Mouse (Mus musculus) common myeloid progenitor, adult 5-6 weeks (primary cell): ENCODE results near the gene H2-Q7. TPM values are rescaled to one million over a fixed set of nuclear protein-coding genes. Genes with fewer than 3 reads are reported as not detected.
"Not testable (repeated sequence)": the region's sequence is repeated elsewhere in the genome, so short reads cannot be mapped to it uniquely, and the experiment has no call there.

Source experiments
- ATAC-seq: replicated peaks from 2 replicates; pipeline ENCODE4 v1.8.0; 2016; ENCODE audit warnings: low read depth, mild to moderate bottlenecking, moderate TSS enrichment, inconsistent platforms; ENCODE audit not compliant: poor library complexity, severe bottlenecking
- total RNA-seq: library from RNA; stranded (forward); fragments of 200-1000, 187-1606 nt; gene quantifications from 2 replicates; pipeline ENCODE4 v1.2.3, GENCODE M21; 2017

Gene H2-Q7
- 68.1 and 79.8 TPM in 2 replicates for total RNA-seq

- ATAC-seq = peak; percentile 96
Measured at GRCm38 (mm10) chr17:35438885-35439284, at the start of gene H2-Q7. Gene H2-Q7 (plus strand): TSS chr17:35439155.

GRCm38 (mm10) chr17:35389796-35390195 lies 49.2 kb upstream of the H2-Q7 start:
- ATAC-seq = not testable (repeated sequence)

DNA sequence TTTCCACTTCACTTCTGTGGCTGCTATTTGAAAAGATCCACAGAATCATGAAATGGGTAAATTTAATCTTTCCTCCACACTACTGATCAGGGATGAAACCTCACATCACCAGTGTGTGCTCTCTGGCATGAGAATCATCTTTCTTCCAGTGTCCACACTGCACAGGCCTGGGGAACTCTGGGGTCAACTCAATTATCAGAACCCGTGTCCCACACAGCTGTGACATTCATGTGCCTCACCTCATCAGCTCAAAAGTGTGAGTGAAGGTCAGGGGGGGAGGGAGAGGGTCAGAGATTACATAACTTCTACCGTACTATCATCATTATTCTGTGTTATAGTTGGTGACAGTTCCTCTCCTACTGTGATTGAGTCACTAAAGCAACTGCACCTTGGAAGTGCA lies 46.3 kb upstream of the H2-Q7 start:
- not testable (repeated sequence) for ATAC-seq

DNA sequence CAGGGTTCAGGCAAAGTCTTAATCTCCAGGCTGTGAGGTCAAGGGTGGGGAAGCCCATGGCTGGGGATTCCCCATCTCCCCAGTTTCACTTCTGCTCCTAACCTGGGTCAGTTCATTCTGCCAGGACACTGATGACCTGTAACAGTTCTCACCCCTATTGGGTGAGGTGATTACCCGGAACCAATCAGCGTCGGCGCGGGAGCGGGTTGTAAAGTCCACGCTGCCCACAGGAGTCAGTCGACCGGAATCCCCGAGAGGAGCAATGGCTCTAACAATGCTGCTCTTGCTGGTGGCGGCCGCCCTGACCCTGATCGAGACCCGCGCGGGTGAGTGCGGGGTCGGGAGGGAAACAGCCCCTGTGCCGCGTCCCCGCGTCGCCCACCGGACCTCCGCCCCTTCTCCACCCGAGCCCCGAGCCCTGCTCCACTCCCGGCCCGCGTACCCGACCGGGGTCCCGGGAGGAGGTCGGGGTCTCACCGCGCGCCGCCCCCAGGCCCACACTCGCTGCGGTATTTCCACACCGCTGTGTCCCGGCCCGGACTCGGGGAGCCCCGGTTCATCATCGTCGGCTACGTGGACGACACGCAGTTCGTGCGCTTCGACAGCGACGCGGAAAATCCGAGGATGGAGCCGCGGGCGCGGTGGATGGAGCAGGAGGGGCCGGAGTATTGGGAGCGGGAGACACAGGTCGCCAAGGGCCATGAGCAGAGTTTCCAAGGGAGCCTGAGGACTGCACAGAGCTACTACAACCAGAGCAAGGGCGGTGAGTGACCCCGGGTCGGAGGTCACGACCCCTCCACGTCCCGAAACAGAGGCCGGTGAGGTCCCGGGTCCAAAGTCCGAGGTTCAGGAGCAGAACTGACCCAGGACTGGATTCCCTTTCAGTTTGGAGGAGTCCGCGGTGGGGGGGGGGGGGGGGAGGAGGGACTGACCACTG lies 44.8 kb upstream of the H2-Q7 start:
- ATAC-seq = peak; percentile 99

- not testable (repeated sequence) for ATAC-seq
Measured at GRCm38 (mm10) chr17:35396956-35397355, 42.0 kb upstream of the H2-Q7 start.

DNA sequence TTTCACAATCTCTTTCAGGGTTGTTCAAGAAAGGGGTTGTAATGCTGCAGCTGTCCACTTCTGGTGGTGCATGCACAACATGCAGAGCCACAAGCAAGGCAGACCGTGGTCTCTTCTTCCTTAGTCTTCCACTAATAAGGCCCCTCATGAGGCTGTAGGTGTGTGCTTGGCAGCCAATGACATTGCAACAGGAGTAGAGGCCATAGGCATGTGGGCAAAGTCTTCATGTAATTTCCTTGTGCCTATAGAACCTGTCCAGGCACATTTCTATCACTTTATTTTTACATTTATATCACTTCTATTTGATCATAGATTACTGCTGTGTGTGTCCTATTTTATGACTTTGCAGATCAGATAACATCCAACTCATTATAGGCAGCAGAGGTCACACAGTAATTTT lies 25.9 kb upstream of the H2-Q7 start:
- not testable (repeated sequence) for ATAC-seq

DNA sequence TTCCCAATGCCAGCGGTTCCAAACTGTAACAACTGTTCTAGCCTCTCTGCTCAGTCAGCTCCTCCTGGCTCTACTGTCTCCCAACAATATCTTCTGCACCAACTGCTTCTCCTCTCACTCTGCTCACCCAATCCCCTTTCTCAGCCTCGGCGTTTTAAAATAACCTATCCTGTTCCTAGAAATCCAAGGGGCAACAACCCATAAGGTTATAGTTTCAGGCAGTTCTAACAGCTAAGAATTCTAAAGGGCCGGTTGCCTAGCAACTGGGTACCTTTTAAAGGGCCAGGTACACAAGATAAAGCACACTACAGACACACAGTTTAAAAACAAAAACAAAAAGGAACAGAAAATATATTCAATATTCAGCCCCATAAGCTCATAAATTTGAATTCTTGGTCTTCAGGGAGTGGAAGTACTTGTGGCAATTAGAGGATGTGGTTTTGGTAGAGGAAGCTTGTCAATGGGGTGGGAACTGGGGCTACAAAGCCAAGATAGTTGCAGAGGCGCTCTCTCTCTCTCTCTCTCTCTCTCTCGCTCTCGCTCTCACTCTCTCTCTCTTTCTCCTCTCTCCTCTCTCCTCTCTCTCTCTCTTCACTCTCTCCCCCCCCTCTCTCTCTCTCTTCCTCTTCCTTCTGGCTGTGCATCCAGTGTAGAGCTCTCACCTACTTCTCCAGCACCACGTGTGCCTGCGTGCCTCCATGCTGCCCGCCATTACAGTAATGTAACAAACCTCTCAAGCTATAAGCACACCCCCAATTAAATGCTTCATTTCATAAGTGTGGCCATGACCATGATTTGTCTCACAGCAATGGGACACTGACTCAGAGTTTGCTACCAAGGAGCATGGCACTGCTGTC lies 23.5 kb upstream of the H2-Q7 start:
- peak; percentile 87 for ATAC-seq

DNA sequence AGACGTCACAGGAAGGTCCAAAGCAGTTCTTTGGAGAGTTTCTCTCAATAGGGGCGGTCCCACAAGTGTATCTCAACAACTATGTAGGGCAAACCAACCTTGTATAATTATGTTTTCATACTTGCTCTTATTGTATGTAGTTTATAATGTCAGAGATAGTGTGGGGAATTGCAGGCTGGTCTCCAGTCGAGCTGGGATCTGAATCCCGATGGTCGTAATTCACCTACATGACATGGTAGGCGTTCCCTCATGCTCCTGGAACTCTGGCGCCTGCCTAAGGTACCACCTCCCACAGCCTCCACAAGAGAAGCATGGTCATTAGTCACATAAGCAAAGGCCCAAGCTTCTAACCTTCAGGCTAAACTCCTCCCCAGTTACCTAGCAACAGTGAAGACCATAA lies 20.2 kb upstream of the H2-Q7 start:
- no peak for ATAC-seq

GRCm38 (mm10) chr17:35419564-35419963 lies 19.4 kb upstream of the H2-Q7 start:
- not testable (repeated sequence) for ATAC-seq

DNA sequence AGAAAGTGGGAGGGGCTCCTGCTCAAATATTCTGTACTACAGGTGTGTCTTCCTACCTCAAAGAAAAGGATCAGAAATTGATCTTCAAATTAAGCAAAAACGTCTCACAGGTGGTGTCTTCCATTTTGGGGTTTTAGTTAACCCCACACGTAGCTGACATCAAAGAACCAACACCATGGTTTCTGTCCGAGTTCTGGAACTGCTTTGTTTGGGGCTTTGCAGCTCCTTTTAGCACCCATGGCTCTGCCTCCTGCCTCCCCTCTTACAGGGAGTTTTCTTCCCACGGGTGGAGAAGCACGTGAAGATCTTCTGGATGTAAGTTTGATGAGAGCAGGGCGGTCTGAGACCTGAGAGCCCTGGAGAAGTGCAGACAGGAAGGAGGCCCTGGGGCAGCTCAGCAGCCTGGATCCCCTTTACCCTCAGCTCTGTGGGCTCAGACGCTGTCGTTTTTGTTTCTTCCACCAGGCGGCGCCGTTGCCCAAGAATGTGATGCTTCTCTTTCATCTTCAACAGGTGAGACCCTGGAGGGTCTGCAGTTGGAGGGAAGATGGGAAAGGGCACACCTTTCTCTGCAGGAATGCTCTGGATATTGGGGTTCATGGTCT lies 18.6 kb upstream of the H2-Q7 start:
- ATAC-seq = not testable (repeated sequence)

GRCm38 (mm10) chr17:35421331-35421730 lies 17.6 kb upstream of the H2-Q7 start:
- not testable (repeated sequence) for ATAC-seq

DNA sequence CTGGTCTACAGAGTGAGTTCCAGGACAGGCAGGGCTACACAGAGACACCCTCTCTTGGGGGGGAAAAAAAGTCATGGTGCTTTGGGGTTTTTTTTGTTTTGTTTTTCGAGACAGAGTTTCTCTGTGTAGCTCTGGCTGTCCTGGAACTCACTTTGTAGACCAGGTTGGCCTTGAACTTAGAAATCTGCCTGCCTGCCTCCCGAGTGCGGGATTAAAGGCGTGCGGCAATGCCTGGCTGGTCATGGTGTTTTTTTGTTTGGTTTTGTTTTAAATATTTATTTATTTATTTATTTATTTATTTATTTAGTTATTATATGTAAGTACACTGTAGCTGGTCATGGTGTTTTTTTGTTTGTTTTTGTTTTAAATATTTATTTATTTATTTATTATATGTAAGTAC lies 16.6 kb upstream of the H2-Q7 start:
- not testable (repeated sequence) for ATAC-seq

GRCm38 (mm10) chr17:35423131-35423810 lies 15.7 kb upstream of the H2-Q7 start:
- ATAC-seq = not testable (repeated sequence)

DNA sequence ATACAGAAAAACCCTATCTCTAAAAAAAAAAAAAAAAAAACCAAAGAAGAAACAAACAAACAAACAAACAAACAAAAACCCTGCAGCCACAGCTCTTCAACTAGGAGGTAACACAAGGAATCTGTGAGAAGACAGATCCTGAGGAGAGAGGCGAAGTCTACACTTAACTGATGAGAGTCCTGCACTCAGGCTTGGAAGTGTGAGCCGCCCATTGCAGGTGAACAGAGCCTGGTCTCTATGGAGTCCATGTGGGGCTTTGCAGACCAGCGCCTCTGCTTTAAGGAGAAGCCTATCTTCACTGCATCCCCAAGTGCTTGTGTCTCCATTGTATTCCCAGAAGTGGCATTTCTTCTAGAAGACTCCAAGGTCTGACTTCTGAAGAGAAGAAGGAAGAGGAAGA lies 14.8 kb upstream of the H2-Q7 start:
- ATAC-seq = not testable (repeated sequence)

DNA sequence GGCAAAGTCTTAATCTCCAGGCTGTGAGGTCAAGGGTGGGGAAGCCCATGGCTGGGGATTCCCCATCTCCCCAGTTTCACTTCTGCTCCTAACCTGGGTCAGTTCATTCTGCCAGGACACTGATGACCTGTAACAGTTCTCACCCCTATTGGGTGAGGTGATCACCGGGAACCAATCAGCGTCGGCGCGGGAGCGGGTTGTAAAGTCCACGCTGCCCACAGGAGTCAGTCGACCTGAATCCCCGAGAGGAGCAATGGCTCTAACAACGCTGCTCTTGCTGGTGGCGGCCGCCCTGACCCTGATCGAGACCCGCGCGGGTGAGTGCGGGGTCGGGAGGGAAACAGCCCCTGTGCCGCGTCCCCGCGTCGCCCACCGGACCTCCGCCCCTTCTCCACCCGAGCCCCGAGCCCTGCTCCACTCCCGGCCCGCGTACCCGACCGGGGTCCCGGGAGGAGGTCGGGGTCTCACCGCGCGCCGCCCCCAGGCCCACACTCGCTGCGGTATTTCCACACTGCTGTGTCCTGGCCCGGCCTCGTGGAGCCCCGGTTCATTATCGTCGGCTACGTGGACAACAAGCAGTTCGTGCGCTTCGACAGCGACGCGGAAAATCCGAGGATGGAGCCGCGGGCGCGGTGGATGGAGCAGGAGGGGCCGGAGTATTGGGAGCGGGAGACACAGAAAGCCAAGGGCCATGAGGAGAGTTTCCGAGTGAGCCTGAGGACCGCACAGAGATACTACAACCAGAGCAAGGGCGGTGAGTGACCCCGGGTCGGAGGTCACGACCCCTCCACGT lies 14.1 kb upstream of the H2-Q7 start, which contains the start of gene H2-Q6:
H2-Q6 (plus strand) TSS at position 227 of the 793 bp plus-strand sequence.
- peak; percentile 97 for ATAC-seq

DNA sequence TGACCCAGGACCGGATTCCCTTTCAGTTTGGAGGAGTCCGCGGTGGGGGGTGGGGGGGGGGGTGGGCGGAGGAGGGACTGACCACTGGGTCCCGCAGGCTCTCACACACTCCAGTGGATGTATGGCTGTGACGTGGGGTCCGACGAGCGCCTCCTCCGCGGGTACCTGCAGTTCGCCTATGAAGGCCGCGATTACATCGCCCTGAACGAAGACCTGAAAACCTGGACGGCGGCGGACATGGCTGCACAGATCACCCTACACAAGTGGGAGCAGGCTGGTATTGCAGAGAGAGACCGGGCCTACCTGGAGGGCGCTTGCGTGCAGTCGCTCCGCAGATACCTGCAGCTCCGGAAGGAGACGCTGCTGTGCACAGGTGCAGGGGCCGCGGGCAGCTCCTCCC lies 13.5 kb upstream of the H2-Q7 start:
- ATAC-seq = not testable (repeated sequence)

DNA sequence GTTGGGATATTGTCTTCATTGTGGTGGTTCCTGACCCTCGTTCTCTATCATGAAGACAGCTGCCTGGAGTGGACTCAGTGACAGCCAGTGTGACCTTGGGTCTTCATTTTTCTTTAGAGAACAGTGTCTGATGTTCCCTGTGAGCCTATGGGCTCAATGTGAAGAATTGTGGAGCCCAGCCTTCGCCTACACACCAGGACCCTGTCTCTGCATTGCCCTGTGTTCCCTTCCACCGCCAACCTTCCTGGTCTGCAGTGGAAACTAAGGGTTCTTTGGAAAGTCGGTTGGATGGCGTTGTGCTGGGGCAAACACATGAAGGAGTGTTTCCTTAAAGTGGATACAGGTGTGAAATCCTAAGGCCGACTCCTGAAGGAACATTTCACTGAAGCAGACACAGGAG lies 10.1 kb upstream of the H2-Q7 start:
- not testable (repeated sequence) for ATAC-seq

GRCm38 (mm10) chr17:35430671-35431070 lies 8.3 kb upstream of the H2-Q7 start:
- ATAC-seq = not testable (repeated sequence)

DNA sequence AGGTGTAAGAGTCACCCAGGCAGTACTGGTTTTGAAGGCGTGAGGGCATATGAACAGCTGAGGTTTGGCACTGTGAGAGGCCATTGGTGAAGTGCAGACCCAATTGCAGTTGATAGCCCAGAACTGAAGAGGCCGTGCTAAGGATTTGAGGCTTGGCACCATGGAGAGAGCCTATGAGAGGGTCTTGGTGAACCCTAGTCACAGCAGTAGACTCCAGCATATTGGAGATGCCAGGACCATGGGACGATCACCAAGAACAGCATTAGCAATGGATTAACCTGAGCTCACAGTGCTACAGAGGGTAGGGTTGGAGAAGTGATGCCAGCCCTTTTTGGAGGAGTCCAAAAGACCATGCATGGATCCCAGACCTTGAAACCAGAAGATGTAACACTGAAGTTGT lies 6.8 kb upstream of the H2-Q7 start:
- not testable (repeated sequence) for ATAC-seq
